Mouse (Mus musculus) E14TG2a.4 (cell line): ENCODE measurements at regions not wholly inside any gene's neighbourhood (a gene's known extent, or its start where the extent isn't known, plus 50 kb on each side); places are given as distances from the start of the nearest gene placed in this dataset.

Experiments
- H3K27me3 ChIP-seq: 2 replicates; pipeline ENCODE4 v1.6.1; 2014; ENCODE audit warnings: low read length, control low read depth; ENCODE audit not compliant: insufficient read depth
- H3K36me3 ChIP-seq: 2 replicates; pipeline ENCODE4 v1.6.1; 2014; ENCODE audit warnings: low read length, control low read depth; ENCODE audit not compliant: insufficient read depth
- H3K4me1 ChIP-seq: replicated peaks from 2 replicates; pipeline ENCODE4 v1.6.1; 2014; ENCODE audit warnings: low read depth, low read length, control low read depth
- H3K4me3 ChIP-seq: replicated peaks from 2 replicates; pipeline ENCODE4 v1.5.1; 2014; ENCODE audit warnings: mild to moderate bottlenecking, low read length
- H3K9me3 ChIP-seq: 2 replicates; pipeline ENCODE4 v1.6.1; 2014; ENCODE audit warnings: low read length, control low read depth
- CTCF ChIP-seq: conservative IDR thresholded peaks from 2 replicates; pipeline ENCODE4 v1.5.1; 2014; ENCODE audit warnings: low read length
- NANOG ChIP-seq: IDR thresholded peaks from 2 replicates; pipeline ENCODE4 v1.6.1; 2014; ENCODE audit warnings: borderline replicate concordance, low read length, mixed read lengths
- POU5F1 ChIP-seq: IDR thresholded peaks from 2 replicates; pipeline ENCODE4 v1.6.1; 2014; ENCODE audit warnings: low read length, borderline replicate concordance

- H3K36me3 ChIP-seq = no peaks in the 10 kb centered on the region
- no peaks in the 10 kb centered on the region for H3K4me1 ChIP-seq
- peaks cover 5% of the 10 kb centered on the region; the same call in 1 of the 2 replicates for H3K9me3 ChIP-seq
- no peaks in the 10 kb centered on the region for H3K27me3 ChIP-seq
- H3K4me3 ChIP-seq = no peak overlapping the region
- TF ChIP-seq POU5F1 (no peak), CTCF (no peak), NANOG (no peak)
Observed at GRCm38 (mm10) chr12:10248110-10248509, 121.7 kb upstream of the Nt5c1b start.

DNA sequence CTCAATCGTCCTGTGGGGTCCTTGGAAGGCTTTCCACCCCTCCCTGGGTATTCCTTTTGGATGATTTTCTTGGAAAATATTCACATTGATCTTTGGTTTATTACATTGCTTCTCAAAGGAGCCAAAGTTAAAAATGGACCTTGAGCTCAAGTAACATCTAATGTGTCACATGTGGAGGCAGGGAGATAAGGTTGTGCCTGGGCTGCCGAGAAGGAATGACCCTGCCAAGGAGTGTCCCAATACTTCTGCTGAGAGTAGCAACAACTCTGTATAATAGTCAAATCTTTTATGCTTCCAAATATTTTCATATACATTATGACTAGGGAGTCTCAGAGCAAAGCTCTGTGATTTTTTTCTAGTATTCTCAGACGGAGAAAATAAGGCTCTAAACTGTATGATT is 113.4 kb upstream of the Nt5c1b start:
- Histone ChIP-seq H3K9me3 (no peaks in the 10 kb centered on the region), H3K36me3 (no peaks in the 10 kb centered on the region), H3K4me3 (no peak overlapping the region), H3K4me1 (no peaks in the 10 kb centered on the region), H3K27me3 (no peaks in the 10 kb centered on the region)
- TF ChIP-seq CTCF = no peak
- TF ChIP-seq POU5F1 = no peak
- TF ChIP-seq NANOG = no peak

DNA sequence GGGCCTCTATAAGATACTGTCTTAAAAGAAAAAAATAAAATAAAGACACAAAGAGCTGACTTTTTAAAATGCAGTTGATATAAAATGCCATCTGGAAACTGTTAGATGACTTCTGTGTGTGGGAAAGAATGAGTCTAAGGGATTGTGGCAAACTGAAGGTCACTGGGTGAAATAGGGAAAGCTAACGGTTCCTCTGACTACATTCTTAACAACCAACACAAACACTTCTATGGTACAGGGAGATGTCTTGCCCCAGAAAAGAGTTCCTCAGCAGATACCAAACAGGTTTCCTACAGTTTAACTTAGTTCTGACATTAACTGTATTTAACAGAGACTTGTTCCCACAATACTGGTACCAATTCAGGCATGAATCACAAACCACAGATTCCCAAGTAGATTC is 103.6 kb upstream of the Nt5c1b start:
- Histone ChIP-seq H3K9me3 (no peaks in the 10 kb centered on the region), H3K4me1 (no peaks in the 10 kb centered on the region), H3K27me3 (no peaks in the 10 kb centered on the region), H3K36me3 (no peaks in the 10 kb centered on the region), H3K4me3 (no peak overlapping the region)
- no peak for TF ChIP-seq POU5F1

DNA sequence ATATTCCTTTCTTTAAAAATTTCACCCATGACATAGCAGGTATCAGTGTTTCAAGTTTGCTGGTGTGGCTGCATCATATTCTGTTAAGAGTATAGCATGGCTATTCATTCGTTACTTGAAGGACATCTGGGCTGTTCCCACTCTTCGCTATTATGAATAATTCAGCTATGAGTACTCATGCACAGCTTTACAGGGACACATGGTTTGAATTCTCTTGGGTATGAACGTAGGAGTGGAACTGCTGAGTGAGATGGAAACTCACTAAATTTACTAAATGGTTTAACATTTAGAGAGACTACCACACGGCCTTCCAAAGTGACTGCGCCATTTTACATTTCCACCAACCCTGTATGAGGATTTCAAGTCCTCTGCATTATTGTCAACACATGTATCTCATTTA is 97.7 kb upstream of the Nt5c1b start:
- Histone ChIP-seq H3K27me3 (no peaks in the 10 kb centered on the region), H3K4me3 (no peak overlapping the region), H3K4me1 (no peaks in the 10 kb centered on the region), H3K36me3 (no peaks in the 10 kb centered on the region), H3K9me3 (no peaks in the 10 kb centered on the region)
- TF ChIP-seq POU5F1 (no peak), NANOG (no peak), CTCF (no peak)

- no peaks in the 10 kb centered on the region for H3K27me3 ChIP-seq
- TF ChIP-seq POU5F1 (no peak), CTCF (no peak), NANOG (no peak)
- H3K4me3 ChIP-seq = no peak overlapping the region
- H3K36me3 ChIP-seq = no peaks in the 10 kb centered on the region
- H3K9me3 ChIP-seq = no peaks in the 10 kb centered on the region
- H3K4me1 ChIP-seq = no peaks in the 10 kb centered on the region
Observed at GRCm38 (mm10) chr12:10275226-10275625, 94.5 kb upstream of the Nt5c1b start.

DNA sequence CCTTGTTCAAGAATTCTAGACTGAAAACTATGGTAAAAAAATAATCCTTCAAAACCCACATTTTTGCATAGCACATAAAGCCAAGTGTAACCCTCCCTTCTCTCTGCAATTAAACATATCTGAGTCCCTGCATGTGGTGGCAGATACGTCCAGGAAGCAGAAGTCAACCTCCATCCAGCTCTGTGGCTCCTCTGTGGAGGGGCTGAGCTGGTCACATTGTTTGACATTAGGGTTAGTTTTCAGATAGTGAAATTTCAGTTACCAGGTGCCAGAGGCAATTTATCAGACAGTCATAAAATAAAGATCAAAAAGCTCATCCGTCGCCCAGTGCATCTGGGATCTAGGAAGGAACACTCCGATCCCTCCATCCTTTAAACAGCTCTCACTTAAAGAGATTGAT is 77.1 kb upstream of the Nt5c1b start:
- no peaks in the 10 kb centered on the region for H3K9me3 ChIP-seq
- no peak overlapping the region for H3K4me3 ChIP-seq
- TF ChIP-seq POU5F1 (no peak), NANOG (no peak), CTCF (no peak)
- H3K4me1 ChIP-seq = no peaks in the 10 kb centered on the region
- H3K27me3 ChIP-seq = no peaks in the 10 kb centered on the region
- no peaks in the 10 kb centered on the region for H3K36me3 ChIP-seq

DNA sequence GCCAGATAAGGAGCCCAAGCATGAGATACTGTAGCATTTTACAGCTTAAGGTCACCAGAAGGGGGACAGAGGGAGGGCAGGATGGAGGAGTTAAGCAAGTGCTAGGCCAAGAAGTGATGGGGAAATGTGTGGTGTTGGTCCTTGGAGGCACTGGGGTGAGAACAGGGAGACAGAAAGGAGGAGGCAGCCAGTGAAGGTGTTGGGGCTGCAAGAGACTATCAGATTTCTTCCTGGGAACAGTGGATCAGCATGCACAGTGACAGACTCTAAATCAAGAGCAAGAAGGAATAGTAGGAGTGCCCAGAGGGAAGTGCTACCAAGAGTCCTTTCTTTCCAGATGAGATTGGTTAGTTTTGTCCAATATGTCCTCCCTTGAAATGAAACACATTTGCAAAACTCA is 63.8 kb upstream of the Nt5c1b start:
- Histone ChIP-seq H3K4me1 (no peaks in the 10 kb centered on the region), H3K4me3 (no peak overlapping the region), H3K27me3 (no peaks in the 10 kb centered on the region), H3K9me3 (peaks cover 2% of the 10 kb centered on the region), H3K36me3 (no peaks in the 10 kb centered on the region)
- no peak for TF ChIP-seq CTCF
- TF ChIP-seq NANOG = no peak
- TF ChIP-seq POU5F1 = no peak
